Mouse (Mus musculus): ENCODE measurements around the gene Ctf2. TPM values are rescaled to one million over a fixed set of nuclear protein-coding genes. Genes with fewer than 3 reads are reported as not detected.

Ctf2 gene
- polyA plus RNA-seq (2015; fragmentation: Nextera tagmentation; extraction: Ambion mirVana), result 0.08 TPM in 1 of 2 replicates, not detected in the other

GRCm38 (mm10) chr7:127732066-127732465 is at the start of gene Ctf2:
TSS of gene Ctf2 (minus strand) at chr7:127732166.

GRCm38 (mm10) chr7:127776426-127776825 is 44.5 kb upstream of the Ctf2 start, which contains the start of gene Setd1a:
TSS of gene Setd1a (plus strand) at chr7:127776670.

GRCm38 (mm10) chr7:127769651-127770038 is 37.7 kb upstream of the Ctf2 start, which contains the start of gene Orai3:
TSS of gene Orai3 (plus strand) at chr7:127769815.

GRCm38 (mm10) chr7:127744366-127745045 is 12.5 kb upstream of the Ctf2 start, which contains the start of gene Fbxl19:
TSS of gene Fbxl19 (plus strand) at chr7:127744543.

GRCm38 (mm10) chr7:127712461-127713385 is 19.2 kb downstream of the Ctf2 start, which contains the start of gene Ctf1:
TSS of gene Ctf1 (plus strand) at chr7:127712736.

GRCm38 (mm10) chr7:127708207-127709078 is 23.5 kb downstream of the Ctf2 start, which contains the start of gene Bcl7c:
TSS of gene Bcl7c (minus strand) at chr7:127708933.

MicroRNA genes within 50 kb of the gene (microRNA counts, 519-probe panel; counts per million panel counts)
- microRNA mmu-miR-762, result 40.5 counts per million

Small RNA genes lying within 50 kb of the gene (microRNA-seq; reads per million reads assigned to microRNA genes)
- gene Mir762, result not detected

Other genes starting within 250 kb of the Ctf2 start
- gene Srcap, start 220.2 kb downstream of the Ctf2 start, polyA plus RNA-seq (2015; fragmentation: Nextera tagmentation; extraction: Ambion mirVana), result 33.7 and 40.4 TPM in 2 replicates
- gene Gm42715, start 212.6 kb downstream of the Ctf2 start, polyA plus RNA-seq (2015; fragmentation: Nextera tagmentation; extraction: Ambion mirVana), result 9.9 and 12.0 TPM in 2 replicates
- gene Tmem265, start 170.8 kb downstream of the Ctf2 start, polyA plus RNA-seq (2015; fragmentation: Nextera tagmentation; extraction: Ambion mirVana), result 4.3 and 4.5 TPM in 2 replicates
- 52.7 and 66.9 TPM in 2 replicates for gene Phkg2, start 158.8 kb downstream of the Ctf2 start, polyA plus RNA-seq (2015; fragmentation: Nextera tagmentation; extraction: Ambion mirVana)
- gene Ccdc189, start 143.6 kb downstream of the Ctf2 start, polyA plus RNA-seq (2015; fragmentation: Nextera tagmentation; extraction: Ambion mirVana), result 9.6 and 12.3 TPM in 2 replicates
- gene Rnf40, start 143.4 kb downstream of the Ctf2 start, polyA plus RNA-seq (2015; fragmentation: Nextera tagmentation; extraction: Ambion mirVana), result 26.0 and 28.3 TPM in 2 replicates
- 11.1 and 11.4 TPM in 2 replicates for gene Zfp629, start 116.4 kb downstream of the Ctf2 start, polyA plus RNA-seq (2015; fragmentation: Nextera tagmentation; extraction: Ambion mirVana)
- 59.4 and 60.7 TPM in 2 replicates for gene Bcl7c, start 23.2 kb downstream of the Ctf2 start, polyA plus RNA-seq (2015; fragmentation: Nextera tagmentation; extraction: Ambion mirVana)
- 5.3 and 5.8 TPM in 2 replicates for gene Ctf1, start 19.4 kb downstream of the Ctf2 start, polyA plus RNA-seq (2015; fragmentation: Nextera tagmentation; extraction: Ambion mirVana)
- 7.4 and 8.8 TPM in 2 replicates for gene Fbxl19, start 12.4 kb upstream of the Ctf2 start, polyA plus RNA-seq (2015; fragmentation: Nextera tagmentation; extraction: Ambion mirVana)
- 13.2 and 13.7 TPM in 2 replicates for gene Orai3, start 37.6 kb upstream of the Ctf2 start, polyA plus RNA-seq (2015; fragmentation: Nextera tagmentation; extraction: Ambion mirVana)
- 17.7 and 18.5 TPM in 2 replicates for gene Setd1a, start 44.5 kb upstream of the Ctf2 start, polyA plus RNA-seq (2015; fragmentation: Nextera tagmentation; extraction: Ambion mirVana)
- gene Gm49388, start 53.4 kb upstream of the Ctf2 start, polyA plus RNA-seq (2015; fragmentation: Nextera tagmentation; extraction: Ambion mirVana), result not detected in 2 replicates
- gene Hsd3b7, start 68.4 kb upstream of the Ctf2 start, polyA plus RNA-seq (2015; fragmentation: Nextera tagmentation; extraction: Ambion mirVana), result 12.2 and 12.5 TPM in 2 replicates
- gene Stx4a, start 92.1 kb upstream of the Ctf2 start, polyA plus RNA-seq (2015; fragmentation: Nextera tagmentation; extraction: Ambion mirVana), result 28.1 and 32.5 TPM in 2 replicates
- 78.8 and 97.1 TPM in 2 replicates for gene Stx1b, start 92.4 kb upstream of the Ctf2 start, polyA plus RNA-seq (2015; fragmentation: Nextera tagmentation; extraction: Ambion mirVana)
- gene Zfp646, start 144.1 kb upstream of the Ctf2 start, polyA plus RNA-seq (2015; fragmentation: Nextera tagmentation; extraction: Ambion mirVana), result 3.8 and 4.5 TPM in 2 replicates
- gene Zfp668, start 144.7 kb upstream of the Ctf2 start, polyA plus RNA-seq (2015; fragmentation: Nextera tagmentation; extraction: Ambion mirVana), result 21.9 and 22.7 TPM in 2 replicates
- 0.76 and 0.77 TPM in 2 replicates for gene Prss53, start 158.8 kb upstream of the Ctf2 start, polyA plus RNA-seq (2015; fragmentation: Nextera tagmentation; extraction: Ambion mirVana)
- not detected in 2 replicates for gene Gm21974, start 163.3 kb upstream of the Ctf2 start, polyA plus RNA-seq (2015; fragmentation: Nextera tagmentation; extraction: Ambion mirVana)
- gene Vkorc1, start 163.5 kb upstream of the Ctf2 start, polyA plus RNA-seq (2015; fragmentation: Nextera tagmentation; extraction: Ambion mirVana), result 94.0 and 98.3 TPM in 2 replicates
- 59.5 and 62.2 TPM in 2 replicates for gene Bckdk, start 171.9 kb upstream of the Ctf2 start, polyA plus RNA-seq (2015; fragmentation: Nextera tagmentation; extraction: Ambion mirVana)
- gene Kat8, start 180.3 kb upstream of the Ctf2 start, polyA plus RNA-seq (2015; fragmentation: Nextera tagmentation; extraction: Ambion mirVana), result 32.9 and 34.4 TPM in 2 replicates
- gene Prss8, start 197.9 kb upstream of the Ctf2 start, polyA plus RNA-seq (2015; fragmentation: Nextera tagmentation; extraction: Ambion mirVana), result 0.75 and 0.80 TPM in 2 replicates
- 18.5 and 19.6 TPM in 2 replicates for gene Prss36, start 214.6 kb upstream of the Ctf2 start, polyA plus RNA-seq (2015; fragmentation: Nextera tagmentation; extraction: Ambion mirVana)
- 283 and 308 TPM in 2 replicates for gene Fus, start 235.3 kb upstream of the Ctf2 start, polyA plus RNA-seq (2015; fragmentation: Nextera tagmentation; extraction: Ambion mirVana)

Data from neural tube, postnatal 0 days (tissue).